Comparison of ENCODE assay signal across 8 mouse cellular contexts in the genomic region with DNA sequence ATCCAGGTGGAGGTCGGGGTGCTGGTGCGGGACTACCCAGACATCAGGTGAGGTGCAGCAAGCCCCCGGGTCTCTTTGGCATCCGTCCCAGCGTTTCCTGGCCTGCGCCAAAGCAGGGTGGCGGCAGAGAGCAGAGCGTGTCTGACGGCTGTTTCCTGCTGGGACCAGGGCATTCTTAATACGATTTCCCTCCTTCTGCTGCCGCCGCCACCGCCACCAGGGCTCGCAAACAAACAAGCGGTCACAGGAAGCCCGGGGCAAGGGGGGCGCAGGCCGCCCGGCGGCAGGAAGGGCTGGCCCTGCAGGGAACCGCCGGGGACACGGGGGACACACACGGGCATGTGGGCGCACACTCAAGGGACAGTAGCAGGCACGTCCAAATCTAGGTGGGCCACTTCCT. TPM values are rescaled to one million over a fixed set of nuclear protein-coding genes. Genes with fewer than 3 reads are reported as not detected.
A peak's percentile ranks its signal among the peaks of the same experiment; 100 is the strongest.
DNase-seq lines count a peak whose midpoint lies in the region; ATAC-seq lines count a peak whose summit lies in the region.

No protein-coding gene starts in this region.

- peak overlapping the region; percentile 26 for H3K4me3 ChIP-seq in stomach, embryonic 16.5 days (replicated peaks; ENCODE audit: low read length)

- peak overlapping the region; percentile 65 for H3K9ac ChIP-seq in stomach, embryonic 16.5 days (ENCODE audit: low read length)

- 0 out of 2 replicates have a peak overlapping the region, but pooled peaks have one; percentile 14 for H3K27ac ChIP-seq in stomach, embryonic 16.5 days (ENCODE audit: low read length)

- H3K36me3 ChIP-seq in stomach, embryonic 16.5 days (ENCODE audit: control insufficient read depth, insufficient read depth, low read length) = no peaks in the 10 kb centered on the region

- H3K4me1 ChIP-seq in stomach, embryonic 16.5 days (ENCODE audit: control insufficient read depth, insufficient read depth, low read length) = peaks cover 5% of the 10 kb centered on the region; the same call in 1 of the 2 replicates

- H3K4me2 ChIP-seq in stomach, embryonic 16.5 days (ENCODE audit: low read depth, low read length) = peak overlapping the region; percentile 46

- peak; percentile 8 for DNase-seq in T-cell, adult 2 months (ENCODE audit: low spot score)
- DNase-seq in embryo, embryonic 10.5 days (ENCODE audit: low spot score) = peak; percentile 41
- DNase-seq in heart, postnatal 14 days = peak; percentile 48 to 51
- peak; percentile 84 to 91 for DNase-seq in kidney, postnatal 25 days
- DNase-seq in lung, postnatal 4 days = peak; percentile 80 to 89
- no peak for DNase-seq in adipocyte (ENCODE audit: low spot score)

- H3K9me3 ChIP-seq in stomach, embryonic 16.5 days (replicated peaks; ENCODE audit: control insufficient read depth, low read length) = no peaks in the 10 kb centered on the region

- intact Hi-C loops in heart, postnatal 14 days (cut with DNase I) = no loop called here

- ATAC-seq in stomach, embryonic 16.5 days (ENCODE audit: insufficient read depth, low FRiP score) = peak; percentile 21; the same call in 1 of the 2 replicates
- no peak for ATAC-seq in erythroid progenitor cell, adult 5-6 weeks (replicated peaks; ENCODE audit: low FRiP score, poor library complexity, severe bottlenecking)

- H3K27me3 ChIP-seq in stomach, embryonic 16.5 days (ENCODE audit: control insufficient read depth, insufficient read depth, low read length) = peaks cover 38% of the 10 kb centered on the region

- WGBS in stomach, embryonic 16.5 days = 3% methylated on average over 26 of the region's 26 CpGs

RNA-seq across cellular contexts. Expression of gene Bloc1s3, which starts 16.4 kb away (rescaled TPM):
- total RNA-seq in heart, postnatal 14 days (2021) = 1 to 10 TPM; 2.0 to 2.2 TPM
- 1.4 and 1.5 TPM in 2 replicates for polyA plus RNA-seq in stomach, embryonic 16.5 days (2015; fragmentation: Nextera tagmentation; extraction: Ambion mirVana)
- total RNA-seq in erythroid progenitor cell, adult 5-6 weeks (2015; ENCODE audit: low replicate concordance) = 2.9 TPM in 2 replicates
- 0.13 and 0.15 TPM in 2 replicates for total RNA-seq in erythroid progenitor cell, adult 5-6 weeks (2017; ENCODE audit: low replicate concordance)

RNA-seq across cellular contexts. Expression of gene Trappc6a, which starts 16.5 kb away (rescaled TPM):
- 10 to 100 TPM; 48.9 to 49.6 TPM for total RNA-seq in heart, postnatal 14 days (2021)
- polyA plus RNA-seq in stomach, embryonic 16.5 days (2015; fragmentation: Nextera tagmentation; extraction: Ambion mirVana) = 101 and 102 TPM in 2 replicates
- total RNA-seq in erythroid progenitor cell, adult 5-6 weeks (2015; ENCODE audit: low replicate concordance) = 12.6 and 31.9 TPM in 2 replicates
- 3.5 and 5.8 TPM in 2 replicates for total RNA-seq in erythroid progenitor cell, adult 5-6 weeks (2017; ENCODE audit: low replicate concordance)

RNA-seq across cellular contexts. Expression of gene Nkpd1, which starts 25.9 kb away (rescaled TPM):
- total RNA-seq in heart, postnatal 14 days (2021) = not detected
- 1.8 and 3.3 TPM in 2 replicates for polyA plus RNA-seq in stomach, embryonic 16.5 days (2015; fragmentation: Nextera tagmentation; extraction: Ambion mirVana)
- not detected in 2 replicates for total RNA-seq in erythroid progenitor cell, adult 5-6 weeks (2015; ENCODE audit: low replicate concordance)
- not detected in 2 replicates for total RNA-seq in erythroid progenitor cell, adult 5-6 weeks (2017; ENCODE audit: low replicate concordance)

RNA-seq across cellular contexts. Expression of gene Exoc3l2, which starts 28.6 kb away (rescaled TPM):
- 1 to 10 TPM in 1 of 2 experiments, under 1 TPM in 1; 0.79 to 1.1 TPM for total RNA-seq in heart, postnatal 14 days (2021)
- polyA plus RNA-seq in stomach, embryonic 16.5 days (2015; fragmentation: Nextera tagmentation; extraction: Ambion mirVana) = 0.71 and 0.85 TPM in 2 replicates
- total RNA-seq in erythroid progenitor cell, adult 5-6 weeks (2015; ENCODE audit: low replicate concordance) = not detected in 2 replicates
- not detected in 2 replicates for total RNA-seq in erythroid progenitor cell, adult 5-6 weeks (2017; ENCODE audit: low replicate concordance)

RNA-seq across cellular contexts. Expression of gene Mark4, which starts 33.1 kb away (rescaled TPM):
- 10 to 100 TPM; 23.3 to 25.0 TPM for total RNA-seq in heart, postnatal 14 days (2021)
- polyA plus RNA-seq in stomach, embryonic 16.5 days (2015; fragmentation: Nextera tagmentation; extraction: Ambion mirVana) = 4.3 and 5.9 TPM in 2 replicates
- 4.3 and 8.8 TPM in 2 replicates for total RNA-seq in erythroid progenitor cell, adult 5-6 weeks (2015; ENCODE audit: low replicate concordance)
- total RNA-seq in erythroid progenitor cell, adult 5-6 weeks (2017; ENCODE audit: low replicate concordance) = 1.1 and 1.2 TPM in 2 replicates
